Mouse (Mus musculus): ENCODE measurements around the gene Ebi3. TPM values are rescaled to one million over a fixed set of nuclear protein-coding genes. Genes with fewer than 3 reads are reported as not detected.

Gene Ebi3
- total and polyA plus RNA-seq, 3 experiments, result 0.98 to 2.5 (median 2.0) TPM

DNA sequence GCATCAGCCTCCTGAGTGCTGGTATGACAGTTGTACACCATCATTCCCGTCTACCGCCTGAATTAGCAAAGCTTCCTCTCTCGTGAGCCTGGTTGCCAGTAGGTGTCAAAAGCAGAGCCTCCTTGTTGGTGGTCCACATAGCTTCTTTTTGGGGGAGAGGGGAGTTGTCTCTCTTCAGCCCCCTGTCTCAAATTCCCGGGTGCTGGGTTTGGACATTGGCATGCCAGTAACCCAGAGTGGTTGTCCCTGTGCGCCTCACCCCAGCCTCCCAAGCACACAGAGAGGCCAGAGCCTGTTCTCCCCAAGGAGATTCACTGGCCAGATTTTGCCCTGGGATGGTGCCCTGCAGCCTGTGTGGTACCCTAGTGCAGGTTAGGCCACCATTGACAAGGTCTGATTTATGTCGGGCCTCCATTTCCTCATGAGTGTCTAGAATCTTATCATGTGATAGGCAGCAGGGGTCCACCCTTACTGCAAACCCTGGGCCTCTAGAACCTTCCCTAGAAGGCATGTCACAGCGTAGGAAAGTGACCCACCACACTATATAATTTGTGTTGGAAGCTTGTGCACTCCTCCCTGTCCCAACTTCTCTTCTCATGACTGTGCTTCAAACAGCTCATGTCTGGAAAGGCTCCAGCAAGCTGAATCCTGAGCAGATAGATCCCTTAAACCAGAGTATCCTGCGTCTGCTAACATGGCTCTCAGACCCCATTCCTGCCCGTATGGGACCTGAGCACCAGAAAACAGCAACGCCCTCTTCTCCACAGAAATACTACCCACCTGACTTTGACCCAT is 7.7 kb downstream of the Ebi3 start:
- Histone ChIP-seq H3K27me3 (ENCODE audit: insufficient read depth, low read length) (peaks cover 1% of the 10 kb centered on the region), H3K4me3 (ENCODE audit: low read depth, low read length) (peak overlapping the region; percentile 71), H3K36me3 (replicated peaks) (peaks cover 62% of the 10 kb centered on the region), H3K4me1 (ENCODE audit: insufficient read depth, low read depth, low read length) (peaks cover 55% of the 10 kb centered on the region), H3K9me3 (replicated peaks) (no peaks in the 10 kb centered on the region)
- no peak for ATAC-seq (ENCODE audit: extremely low read depth, insufficient number of reproducible peaks, low FRiP score, poor library complexity, severe bottlenecking)
- TF ChIP-seq POLR2AphosphoS5 (IDR thresholded peaks at IDR 0.05; ENCODE audit: insufficient replicate concordance, low read depth, low read length) (no peak), CTCF (IDR thresholded peaks at IDR 0.05; ENCODE audit: low read depth, low read length) (no peak), TAL1 (conservative IDR thresholded peaks at IDR 0.05; ENCODE audit: low read depth, low read length) (no peak), GATA1 (IDR thresholded peaks at IDR 0.05; ENCODE audit: borderline replicate concordance, low read length) (no peak), GATA2 (IDR thresholded peaks at IDR 0.05; ENCODE audit: borderline replicate concordance, low read depth, low read length) (no peak)
- no peak for DNase-seq (ENCODE audit: low spot score)

DNA sequence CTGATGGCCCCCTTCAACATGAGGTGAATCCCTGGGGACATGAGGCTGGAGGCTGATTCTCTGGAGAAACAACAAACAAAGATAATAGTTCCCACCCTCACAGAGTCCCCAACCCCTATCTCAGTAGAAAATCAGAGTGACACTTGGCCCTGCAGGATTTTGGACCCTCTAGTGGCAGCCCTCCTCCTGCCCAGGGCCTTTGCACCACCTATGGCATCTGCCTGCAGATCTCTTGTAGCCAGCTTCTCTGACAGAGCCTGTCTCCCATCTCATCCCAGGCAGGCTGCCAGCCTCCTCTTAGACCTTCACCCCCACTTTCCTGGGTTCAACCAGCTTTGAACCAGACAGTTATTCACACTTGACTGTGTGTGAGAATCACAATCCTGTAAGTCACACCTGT is 8.4 kb downstream of the Ebi3 start:
- Histone ChIP-seq H3K36me3 (replicated peaks) (peaks cover 68% of the 10 kb centered on the region), H3K4me3 (ENCODE audit: low read depth, low read length) (no peak overlapping the region)
- no peak for ATAC-seq (ENCODE audit: extremely low read depth, insufficient number of reproducible peaks, low FRiP score, poor library complexity, severe bottlenecking)

DNA sequence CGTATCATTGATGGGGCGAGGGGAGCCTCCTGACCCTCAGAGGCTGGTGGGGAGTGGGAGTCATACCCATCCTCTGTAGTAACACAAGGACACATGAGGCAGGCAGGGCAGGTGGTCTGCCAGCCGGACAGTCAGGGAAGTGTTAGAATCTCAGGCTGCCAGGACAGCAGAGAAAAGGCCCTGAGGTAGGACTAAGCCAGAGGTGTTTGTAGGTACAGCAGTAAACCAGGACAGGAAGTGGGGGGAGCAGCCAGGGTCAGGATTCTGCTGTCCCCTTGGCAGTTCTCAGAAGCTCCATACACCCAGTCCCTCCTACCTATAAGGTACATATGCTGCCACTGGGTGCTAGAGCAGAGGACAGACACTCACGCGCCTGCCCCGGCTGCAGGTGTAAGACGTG is 9.2 kb downstream of the Ebi3 start:
- no peak overlapping the region for H3K4me3 ChIP-seq (ENCODE audit: low read depth, low read length)
- H3K36me3 ChIP-seq (replicated peaks), result peaks cover 69% of the 10 kb centered on the region

More for the DNA sequence above, 8.4 kb downstream of the Ebi3 start:
- Histone ChIP-seq H3K27me3 (ENCODE audit: insufficient read depth, low read length) (no peaks in the 10 kb centered on the region; the same call in 1 of the 2 replicates), H3K9me3 (replicated peaks) (no peaks in the 10 kb centered on the region), H3K4me1 (ENCODE audit: insufficient read depth, low read depth, low read length) (peaks cover 55% of the 10 kb centered on the region)
- no peak for DNase-seq (ENCODE audit: low spot score)
- TF ChIP-seq TAL1 (conservative IDR thresholded peaks at IDR 0.05; ENCODE audit: low read depth, low read length) (no peak), GATA2 (IDR thresholded peaks at IDR 0.05; ENCODE audit: borderline replicate concordance, low read depth, low read length) (no peak), GATA1 (IDR thresholded peaks at IDR 0.05; ENCODE audit: borderline replicate concordance, low read length) (no peak), CTCF (IDR thresholded peaks at IDR 0.05; ENCODE audit: low read depth, low read length) (no peak), POLR2AphosphoS5 (IDR thresholded peaks at IDR 0.05; ENCODE audit: insufficient replicate concordance, low read depth, low read length) (no peak)

DNA sequence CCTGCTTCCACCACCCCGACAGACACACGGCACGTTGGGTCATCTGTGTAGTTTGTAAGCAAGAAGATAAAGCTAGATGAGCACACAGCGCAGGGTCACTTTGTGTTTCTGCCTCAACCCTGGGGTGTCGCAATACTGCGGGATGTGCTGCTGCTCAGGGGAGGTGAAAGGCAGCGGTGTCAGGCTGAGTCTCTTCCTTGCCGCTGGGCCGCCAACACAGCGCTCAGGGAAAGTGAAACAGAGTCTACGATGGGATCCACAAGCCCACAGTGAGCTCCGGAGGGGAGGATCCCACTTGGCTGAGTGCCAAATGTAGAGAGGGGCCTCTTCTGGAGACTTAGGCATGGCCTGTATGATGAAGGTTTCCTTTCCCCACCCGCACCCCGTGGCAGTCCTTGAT is 10.7 kb downstream of the Ebi3 start:
- Histone ChIP-seq H3K4me1 (ENCODE audit: insufficient read depth, low read depth, low read length) (peaks cover 36% of the 10 kb centered on the region), H3K9me3 (replicated peaks) (no peaks in the 10 kb centered on the region), H3K36me3 (replicated peaks) (peaks cover 84% of the 10 kb centered on the region), H3K4me3 (ENCODE audit: low read depth, low read length) (no peak overlapping the region), H3K27me3 (ENCODE audit: insufficient read depth, low read length) (no peaks in the 10 kb centered on the region)
- DNase-seq (ENCODE audit: low spot score) (no peak), ATAC-seq (ENCODE audit: extremely low read depth, insufficient number of reproducible peaks, low FRiP score, poor library complexity, severe bottlenecking) (no peak)
- TF ChIP-seq CTCF (IDR thresholded peaks at IDR 0.05; ENCODE audit: low read depth, low read length), result no peak
- no peak for TF ChIP-seq GATA2 (IDR thresholded peaks at IDR 0.05; ENCODE audit: borderline replicate concordance, low read depth, low read length)
- TF ChIP-seq GATA1 (IDR thresholded peaks at IDR 0.05; ENCODE audit: borderline replicate concordance, low read length), result no peak
- TF ChIP-seq TAL1 (conservative IDR thresholded peaks at IDR 0.05; ENCODE audit: low read depth, low read length), result no peak
- no peak for TF ChIP-seq POLR2AphosphoS5 (IDR thresholded peaks at IDR 0.05; ENCODE audit: insufficient replicate concordance, low read depth, low read length)

More for the DNA sequence above, 9.2 kb downstream of the Ebi3 start:
- Histone ChIP-seq H3K9me3 (replicated peaks) (no peaks in the 10 kb centered on the region), H3K27me3 (ENCODE audit: insufficient read depth, low read length) (no peaks in the 10 kb centered on the region), H3K4me1 (ENCODE audit: insufficient read depth, low read depth, low read length) (peaks cover 47% of the 10 kb centered on the region)
- no peak for DNase-seq (ENCODE audit: low spot score)
- no peak for ATAC-seq (ENCODE audit: extremely low read depth, insufficient number of reproducible peaks, low FRiP score, poor library complexity, severe bottlenecking)
- TF ChIP-seq GATA2 (IDR thresholded peaks at IDR 0.05; ENCODE audit: borderline replicate concordance, low read depth, low read length) (no peak), CTCF (IDR thresholded peaks at IDR 0.05; ENCODE audit: low read depth, low read length) (no peak), POLR2AphosphoS5 (IDR thresholded peaks at IDR 0.05; ENCODE audit: insufficient replicate concordance, low read depth, low read length) (no peak)

DNA sequence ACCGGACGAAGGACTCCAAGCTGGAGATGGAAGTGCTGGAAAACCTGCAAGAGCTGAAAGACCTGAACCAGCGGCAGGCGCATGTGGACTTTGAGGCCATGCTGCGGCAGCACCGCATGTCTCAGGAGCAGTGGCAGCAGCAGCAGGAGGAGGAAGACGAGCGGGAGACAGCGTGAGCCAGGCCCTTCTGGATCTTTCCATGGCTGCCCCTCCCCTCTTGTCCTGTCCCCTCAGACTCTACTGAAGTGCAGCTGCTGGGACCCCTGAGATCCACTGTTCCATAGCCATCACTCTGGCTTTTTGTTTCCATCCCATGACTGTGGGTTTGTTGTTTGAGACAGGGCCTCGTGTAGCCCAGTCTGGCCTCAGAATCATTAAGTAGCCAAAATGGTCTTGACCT is 12.1 kb downstream of the Ebi3 start:
- Histone ChIP-seq H3K4me3 (ENCODE audit: low read depth, low read length) (no peak overlapping the region), H3K9me3 (replicated peaks) (no peaks in the 10 kb centered on the region), H3K4me1 (ENCODE audit: insufficient read depth, low read depth, low read length) (peaks cover 31% of the 10 kb centered on the region), H3K36me3 (replicated peaks) (peaks cover 93% of the 10 kb centered on the region), H3K27me3 (ENCODE audit: insufficient read depth, low read length) (no peaks in the 10 kb centered on the region)
- ATAC-seq (ENCODE audit: extremely low read depth, insufficient number of reproducible peaks, low FRiP score, poor library complexity, severe bottlenecking) (no peak), DNase-seq (ENCODE audit: low spot score) (no peak)
- TF ChIP-seq POLR2AphosphoS5 (IDR thresholded peaks at IDR 0.05; ENCODE audit: insufficient replicate concordance, low read depth, low read length), result no peak
- TF ChIP-seq GATA1 (IDR thresholded peaks at IDR 0.05; ENCODE audit: borderline replicate concordance, low read length), result no peak
- no peak for TF ChIP-seq TAL1 (conservative IDR thresholded peaks at IDR 0.05; ENCODE audit: low read depth, low read length)

DNA sequence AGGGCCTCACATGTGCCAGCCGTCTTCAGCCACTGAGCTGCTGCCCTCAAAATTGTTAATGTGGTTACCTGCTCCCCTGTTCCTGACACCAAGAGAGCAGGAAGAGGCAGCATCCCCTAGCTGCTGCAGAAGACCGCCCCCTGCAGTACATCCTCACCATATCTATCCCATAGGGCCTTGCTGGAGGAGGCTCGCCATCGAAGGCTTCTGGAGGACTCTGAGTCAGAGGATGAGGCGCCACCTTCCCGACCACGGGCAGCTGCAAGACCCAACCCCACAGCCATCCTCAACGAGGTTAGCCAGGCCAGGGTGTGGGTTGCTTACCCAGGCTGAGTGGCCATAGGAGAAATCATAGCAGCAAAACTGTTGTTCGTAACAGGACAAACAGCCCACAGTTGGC is 12.6 kb downstream of the Ebi3 start:
- no peak for ATAC-seq (ENCODE audit: extremely low read depth, insufficient number of reproducible peaks, low FRiP score, poor library complexity, severe bottlenecking)
- peaks cover under 1% of the 10 kb centered on the region; the same call in 1 of the 2 replicates for H3K27me3 ChIP-seq (ENCODE audit: insufficient read depth, low read length)
- DNase-seq (ENCODE audit: low spot score), result no peak
- peaks cover 27% of the 10 kb centered on the region for H3K4me1 ChIP-seq (ENCODE audit: insufficient read depth, low read depth, low read length)
- TF ChIP-seq GATA2 (IDR thresholded peaks at IDR 0.05; ENCODE audit: borderline replicate concordance, low read depth, low read length) (no peak), POLR2AphosphoS5 (IDR thresholded peaks at IDR 0.05; ENCODE audit: insufficient replicate concordance, low read depth, low read length) (no peak), TAL1 (conservative IDR thresholded peaks at IDR 0.05; ENCODE audit: low read depth, low read length) (no peak), GATA1 (IDR thresholded peaks at IDR 0.05; ENCODE audit: borderline replicate concordance, low read length) (no peak), CTCF (IDR thresholded peaks at IDR 0.05; ENCODE audit: low read depth, low read length) (no peak)
- H3K36me3 ChIP-seq (replicated peaks), result peaks cover 90% of the 10 kb centered on the region
- no peaks in the 10 kb centered on the region for H3K9me3 ChIP-seq (replicated peaks)
- H3K4me3 ChIP-seq (ENCODE audit: low read depth, low read length), result no peak overlapping the region
